Mouse (Mus musculus) cerebellum, adult 2 months (tissue): Measurements from ENCODE around the gene Creg2.

Experiments
- CTCF ChIP-seq: fragments of 200-500 bp; IDR thresholded peaks from 2 replicates; pipeline ENCODE4 v1.5.1; 2011; ENCODE audit warnings: low read depth, mild to moderate bottlenecking, control low read depth, low read length, moderate library complexity, borderline replicate concordance; ENCODE audit not compliant: insufficient read depth
- POLR2A ChIP-seq: fragments of 200-500 bp; IDR thresholded peaks from 2 replicates; pipeline ENCODE4 v1.6.1; 2011; ENCODE audit warnings: low read length, control low read depth, borderline replicate concordance; ENCODE audit not compliant: insufficient read depth

DNA sequence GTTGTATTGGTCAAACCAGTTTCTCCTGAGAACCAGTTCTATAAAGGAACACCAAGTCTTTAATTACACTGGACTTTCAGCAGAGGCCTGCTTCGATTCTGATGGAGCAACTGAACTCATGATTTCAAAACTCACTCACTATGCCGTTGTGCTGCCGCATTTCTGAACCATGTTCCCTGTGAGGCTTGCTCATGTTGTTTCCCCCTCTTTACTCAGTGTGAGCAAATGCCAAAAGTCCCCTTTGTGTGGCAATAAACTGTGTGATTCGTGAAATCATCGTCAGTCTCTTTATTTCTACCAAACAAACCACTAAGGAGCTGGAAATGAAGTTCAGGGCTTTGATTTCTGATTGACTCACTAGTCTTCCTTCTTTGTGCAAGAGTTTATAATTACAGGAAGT is 72.8 kb downstream of the Creg2 start:
- no peak for TF ChIP-seq CTCF
- no peak for TF ChIP-seq POLR2A
